Mouse (Mus musculus) retina, adult 2 months (tissue): Measurements from ENCODE around the gene Itih3.

Source experiments
- DNase-seq: peaks from one replicate; pipeline ENCODE4 v3.0.0-alpha.2; 2012; ENCODE audit warnings: low read depth, low spot score

Itih3 gene

DNA sequence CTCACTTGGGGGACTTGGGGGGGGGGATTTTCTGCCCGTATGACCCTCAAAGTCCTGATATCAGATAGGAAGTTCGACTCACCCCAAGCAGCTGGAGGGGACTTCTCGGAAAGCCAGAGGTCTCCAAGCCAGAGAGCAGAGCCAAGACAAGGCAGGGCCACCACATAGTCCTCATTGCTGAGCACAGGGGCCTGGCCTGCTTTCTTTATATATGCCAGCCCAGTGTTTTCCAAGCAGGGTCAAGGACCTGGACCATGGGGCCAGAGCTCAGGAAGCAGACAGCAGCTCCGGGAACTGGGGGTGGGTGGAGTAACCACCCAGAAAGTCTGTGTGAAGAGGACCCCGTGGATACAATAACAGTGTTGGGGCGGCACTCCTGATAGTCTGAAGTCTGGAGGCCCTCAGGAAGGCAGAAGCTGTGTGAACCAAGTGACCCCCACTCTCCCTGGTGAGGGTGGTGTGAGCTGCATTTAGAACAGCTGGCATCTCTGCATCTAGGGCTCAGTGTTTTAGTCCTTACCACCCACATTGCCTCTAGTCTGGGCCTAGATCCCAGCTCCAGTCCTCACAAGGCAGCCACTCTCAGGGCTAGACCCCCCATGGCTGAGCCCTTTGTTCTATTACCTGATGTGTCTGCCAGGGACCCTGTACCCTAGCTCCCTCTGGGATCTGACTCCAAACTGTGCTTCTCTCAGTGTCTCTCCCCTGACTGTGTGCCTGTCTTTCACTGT lies at the start of gene Itih3:
Gene Itih3 (minus strand): TSS at position 386 of the 731 bp plus-strand sequence.
- no peak for DNase-seq

- DNase-seq: no peak
Observed at GRCm38 (mm10) chr14:30960366-30960765, 36.8 kb upstream of the Itih3 start.

- no peak for DNase-seq
Observed at GRCm38 (mm10) chr14:30959031-30959430, 35.5 kb upstream of the Itih3 start.

- no peak for DNase-seq
Observed at GRCm38 (mm10) chr14:30958517-30958916, 35.0 kb upstream of the Itih3 start.

GRCm38 (mm10) chr14:30951154-30951825 lies 27.7 kb upstream of the Itih3 start, which contains the start of gene Nek4:
TSS of gene Nek4 (plus strand) at chr14:30951377.
- DNase-seq: peak; percentile 92

DNA sequence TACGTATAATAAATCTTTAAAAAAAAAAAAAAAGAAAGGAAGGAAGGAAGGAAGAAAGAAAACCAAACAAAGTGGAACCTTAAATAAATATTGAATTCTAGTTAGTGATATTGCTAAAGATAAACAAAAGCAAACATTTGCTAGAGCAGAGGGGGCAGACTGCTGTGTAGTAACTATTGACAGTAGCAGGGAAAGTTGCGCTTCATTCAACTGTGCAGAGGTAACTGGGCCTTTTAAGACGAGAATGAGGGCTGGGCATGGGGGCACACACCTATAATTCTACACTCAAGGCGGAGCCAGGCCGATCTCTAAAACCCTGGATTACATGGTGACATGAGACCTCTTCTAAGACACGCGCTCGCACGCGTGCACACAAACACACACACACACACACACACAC lies 26.4 kb upstream of the Itih3 start:
- no peak for DNase-seq

DNA sequence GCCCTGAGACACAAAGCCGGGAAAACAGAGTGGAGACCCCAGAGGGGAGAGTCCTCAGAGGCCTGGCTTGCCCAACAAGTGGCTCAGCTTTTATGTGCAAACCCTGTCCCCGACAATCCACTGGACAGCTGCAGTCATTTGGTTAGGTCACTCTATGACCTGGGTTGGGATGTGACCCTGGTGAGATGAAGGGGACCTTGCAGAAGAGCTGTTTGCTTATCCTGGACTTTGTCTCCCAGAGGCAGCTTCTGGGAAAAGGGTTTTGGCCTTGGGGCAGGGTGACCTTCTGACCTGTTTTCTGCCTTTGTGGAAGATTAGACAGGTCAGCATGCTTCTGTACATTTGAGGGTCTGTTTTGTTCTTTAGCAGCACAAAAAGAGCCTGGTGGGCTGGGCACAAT lies 21.2 kb upstream of the Itih3 start:
- DNase-seq: no peak

- no peak for DNase-seq
Observed at GRCm38 (mm10) chr14:30943860-30944674, 20.5 kb upstream of the Itih3 start.

DNA sequence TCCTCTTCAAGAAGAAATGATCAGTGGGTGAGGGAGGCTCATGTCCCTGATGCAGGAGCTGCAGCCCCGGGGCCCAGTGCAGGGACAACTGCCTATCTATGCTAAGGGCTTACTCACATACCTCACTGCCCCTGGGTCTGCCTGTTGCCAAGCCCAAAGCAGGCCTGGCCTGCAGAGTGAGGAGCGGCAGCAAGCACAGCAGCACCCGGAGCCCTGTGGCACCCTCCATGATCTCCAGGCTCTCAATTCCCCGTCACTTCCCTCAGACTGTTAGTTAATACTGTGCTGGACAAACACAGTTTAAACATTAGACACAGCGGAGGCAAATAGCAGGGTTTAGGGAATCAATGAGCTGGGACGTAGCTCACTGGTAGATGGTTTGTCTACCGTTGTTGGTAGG lies 19.5 kb upstream of the Itih3 start, which contains the start of gene Itih1:
Gene Itih1 (minus strand): TSS at position 252 of the 400 bp plus-strand sequence.
- DNase-seq: no peak

DNA sequence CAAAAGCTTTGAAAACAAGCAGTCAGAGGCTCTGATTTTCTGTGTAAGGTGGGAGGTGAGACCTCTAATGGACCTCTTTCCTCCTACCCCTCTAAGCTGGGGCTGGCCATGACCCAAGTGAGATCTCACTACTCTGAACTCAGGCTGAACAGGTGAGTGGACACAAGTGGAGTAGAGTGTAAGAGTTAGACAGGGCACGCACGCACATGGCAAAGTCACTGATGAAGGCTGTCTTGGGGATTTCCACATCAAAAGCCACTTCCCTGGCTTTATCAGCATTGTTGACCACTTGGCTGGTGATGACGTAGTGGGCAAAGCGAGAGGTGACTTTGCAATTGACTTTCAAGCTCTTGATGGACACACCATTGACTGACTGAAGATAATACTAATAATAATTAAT lies 18.7 kb upstream of the Itih3 start:
- DNase-seq: no peak

GRCm38 (mm10) chr14:30933351-30933750 lies 9.8 kb upstream of the Itih3 start:
- no peak for DNase-seq

GRCm38 (mm10) chr14:30930386-30930785 lies 6.8 kb upstream of the Itih3 start:
- DNase-seq: no peak

DNA sequence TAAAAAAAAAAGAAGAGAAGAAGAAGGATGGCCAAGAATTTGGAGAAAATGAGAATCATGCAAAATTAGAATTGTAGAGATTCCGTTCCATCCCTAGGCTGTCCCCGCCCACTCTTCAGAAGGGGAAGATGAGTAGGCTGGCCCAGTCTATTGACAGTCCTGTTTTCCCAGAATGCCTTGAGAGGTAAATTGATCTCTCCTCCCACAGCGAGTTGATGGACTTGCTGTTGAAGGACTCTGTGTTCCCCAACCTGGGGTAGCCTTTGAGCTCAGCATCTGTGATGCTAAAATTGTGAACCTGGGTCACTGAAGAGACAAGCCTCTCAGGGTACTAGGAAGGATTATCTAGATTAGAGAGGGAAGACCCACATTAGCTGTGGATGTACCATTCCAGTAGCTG lies 1.9 kb upstream of the Itih3 start:
- no peak for DNase-seq

GRCm38 (mm10) chr14:30922053-30922670 lies 1.4 kb downstream of the Itih3 start:
- DNase-seq: no peak

- peak; percentile 4 for DNase-seq
Observed at GRCm38 (mm10) chr14:30916516-30916915, 7.0 kb downstream of the Itih3 start.

GRCm38 (mm10) chr14:30913404-30913803 lies 10.2 kb downstream of the Itih3 start:
- no peak for DNase-seq

DNA sequence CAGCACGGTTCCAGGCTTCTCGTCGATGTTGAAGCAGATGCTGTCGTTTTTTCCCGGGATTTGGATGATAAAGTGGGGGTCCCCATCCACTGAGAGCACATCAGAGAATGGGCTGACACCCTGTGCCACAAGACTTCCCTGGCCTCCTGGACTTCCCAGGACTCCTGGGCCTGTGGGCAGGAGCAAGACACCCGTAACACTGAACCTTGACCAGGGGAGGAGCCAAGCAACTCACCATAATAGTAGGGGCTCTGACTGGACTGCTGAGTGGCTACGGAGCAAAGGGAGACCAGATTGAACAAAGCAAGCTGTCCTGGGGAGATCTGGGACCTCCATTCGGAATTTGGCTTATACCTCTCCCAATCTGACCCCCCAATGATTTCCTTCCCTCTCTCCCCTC lies 10.9 kb downstream of the Itih3 start:
- DNase-seq: no peak

GRCm38 (mm10) chr14:30911141-30911540 lies 12.4 kb downstream of the Itih3 start:
- DNase-seq: no peak

- DNase-seq: no peak
Observed at GRCm38 (mm10) chr14:30907814-30908265, 15.7 kb downstream of the Itih3 start.

- no peak for DNase-seq
Observed at GRCm38 (mm10) chr14:30906001-30906400, 17.6 kb downstream of the Itih3 start.

DNA sequence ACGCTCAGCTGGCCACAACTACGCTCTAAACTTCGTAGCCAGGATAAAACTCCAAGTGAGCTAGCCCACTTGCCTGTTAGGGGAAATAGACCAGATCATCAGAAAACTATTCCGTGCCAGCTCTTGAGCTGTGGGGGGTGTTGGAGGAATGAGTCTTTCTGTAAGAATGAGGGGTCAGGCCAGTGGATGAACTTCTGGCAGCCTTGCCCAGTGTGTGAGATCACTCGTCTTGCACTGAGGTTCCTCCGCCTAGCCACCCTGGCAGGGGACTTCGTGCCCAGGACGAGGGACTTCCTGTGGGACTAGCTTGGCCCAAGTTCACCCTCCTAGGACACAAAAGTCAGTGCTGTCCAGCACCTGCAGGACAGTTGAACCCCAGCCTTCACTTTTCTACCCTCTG lies 19.3 kb downstream of the Itih3 start:
- DNase-seq: no peak

DNA sequence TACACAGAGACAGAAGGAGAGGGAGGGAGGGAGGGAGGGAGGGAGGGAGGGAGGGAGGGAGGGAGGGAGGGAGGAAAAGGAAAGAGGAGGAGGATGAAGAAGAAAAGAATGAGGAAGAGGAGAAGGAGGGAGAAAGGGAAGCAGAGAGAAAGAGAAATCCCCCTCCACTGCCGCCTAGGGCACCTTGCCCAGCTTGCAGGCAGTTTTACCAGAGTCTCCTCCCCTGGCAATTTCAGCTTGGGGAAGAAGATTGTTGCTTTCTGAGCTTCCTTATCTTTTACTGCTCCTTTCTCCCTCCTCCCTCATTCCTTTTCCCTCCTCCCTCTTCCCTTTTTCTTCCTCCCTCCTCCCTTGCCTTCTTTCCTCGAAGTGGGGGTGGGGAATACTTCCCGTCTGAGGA lies 20.5 kb downstream of the Itih3 start:
- no peak for DNase-seq
